Mouse (Mus musculus) ZHBTc4 (cell line): Measurements from ENCODE around the gene Car12.

Experiments
- DNase-seq: peaks from one replicate; pipeline ENCODE4 v3.0.0-alpha.2; 2011; ENCODE audit warnings: low read depth, low spot score

Car12 gene

GRCm38 (mm10) chr9:66708816-66709555 lies 4.5 kb upstream of the Car12 start:
- peak; percentile 16 for DNase-seq

- no peak for DNase-seq
Observed at GRCm38 (mm10) chr9:66710626-66711025, 2.9 kb upstream of the Car12 start.

- no peak for DNase-seq
Observed at GRCm38 (mm10) chr9:66714022-66714515, 583 bp downstream of the Car12 start.

DNA sequence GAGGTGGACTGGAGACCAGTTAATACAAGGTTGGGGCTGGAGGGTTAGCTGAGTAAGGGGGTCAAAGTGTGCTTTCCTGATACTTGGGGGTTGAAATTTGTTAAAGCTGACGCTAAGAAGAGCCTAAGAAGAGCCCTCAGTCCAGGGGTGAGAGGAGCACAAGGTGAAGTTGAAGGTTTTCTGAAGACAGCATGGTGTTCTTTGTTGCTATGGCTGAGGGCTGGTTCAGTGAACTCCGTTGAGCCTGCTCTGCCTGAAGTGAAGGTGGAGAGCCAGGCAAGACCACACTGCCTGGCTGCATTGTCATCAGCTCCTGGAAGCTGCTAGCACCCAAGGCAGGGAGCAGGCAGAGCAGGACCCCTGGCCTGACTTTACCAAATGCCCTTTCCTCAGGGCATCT lies 1.9 kb downstream of the Car12 start:
- DNase-seq = no peak

GRCm38 (mm10) chr9:66716533-66716932 lies 3.0 kb downstream of the Car12 start:
- DNase-seq = no peak

- no peak for DNase-seq
Observed at GRCm38 (mm10) chr9:66720686-66721450, 7.4 kb downstream of the Car12 start.

DNA sequence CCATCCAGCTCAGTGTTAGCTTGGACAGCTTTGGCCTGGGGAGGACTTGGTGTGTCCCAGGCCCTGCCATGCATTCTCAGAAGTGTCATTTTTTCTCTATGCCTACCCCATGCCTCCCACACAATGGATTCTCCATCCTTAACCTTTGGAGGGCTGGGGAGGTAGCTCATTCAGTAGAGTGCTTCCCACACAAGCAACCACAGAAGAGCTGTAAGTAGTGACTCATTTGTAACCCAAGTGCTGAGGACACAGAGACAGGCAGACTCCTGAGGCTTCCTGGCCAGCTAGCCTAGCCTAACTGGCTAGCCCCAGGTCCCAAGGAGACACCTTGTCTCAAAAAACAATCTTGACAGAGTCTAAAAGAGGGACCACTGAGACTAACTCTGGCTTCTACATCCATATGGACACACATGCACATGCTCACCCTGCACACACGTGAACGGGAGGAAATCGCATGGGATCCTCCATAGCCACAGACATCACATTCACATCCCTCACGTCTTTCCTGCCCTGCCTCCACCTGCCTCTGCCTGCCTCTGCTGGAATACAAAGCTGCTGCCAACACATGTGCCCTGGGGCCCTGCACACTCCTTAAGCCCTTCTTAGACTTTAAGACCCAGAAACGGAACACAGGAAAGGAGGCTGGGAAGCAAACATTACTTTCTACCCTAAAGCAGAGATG lies 8.8 kb downstream of the Car12 start:
- no peak for DNase-seq

DNA sequence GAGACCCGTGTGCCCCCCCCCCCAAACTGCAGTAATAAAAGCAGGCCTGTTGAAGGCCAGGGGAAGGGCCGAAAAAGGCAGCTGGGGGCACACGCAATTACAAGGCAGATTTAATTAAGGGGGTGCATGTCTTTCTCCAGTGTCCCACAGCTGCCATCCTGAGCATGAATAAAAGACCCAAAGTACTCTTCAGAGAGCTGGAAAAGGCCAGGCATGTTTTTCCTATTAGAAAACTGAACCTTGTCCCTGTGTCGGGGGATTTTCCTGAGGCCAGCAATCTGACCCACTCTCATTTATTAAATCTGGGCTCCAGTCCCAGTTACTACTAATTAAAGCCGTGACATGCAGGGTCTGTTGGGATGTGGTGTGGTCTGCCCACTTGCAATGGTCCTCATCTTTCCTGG lies 9.4 kb downstream of the Car12 start:
- DNase-seq = no peak

- no peak for DNase-seq
Observed at GRCm38 (mm10) chr9:66725591-66725990, 12.1 kb downstream of the Car12 start.

DNA sequence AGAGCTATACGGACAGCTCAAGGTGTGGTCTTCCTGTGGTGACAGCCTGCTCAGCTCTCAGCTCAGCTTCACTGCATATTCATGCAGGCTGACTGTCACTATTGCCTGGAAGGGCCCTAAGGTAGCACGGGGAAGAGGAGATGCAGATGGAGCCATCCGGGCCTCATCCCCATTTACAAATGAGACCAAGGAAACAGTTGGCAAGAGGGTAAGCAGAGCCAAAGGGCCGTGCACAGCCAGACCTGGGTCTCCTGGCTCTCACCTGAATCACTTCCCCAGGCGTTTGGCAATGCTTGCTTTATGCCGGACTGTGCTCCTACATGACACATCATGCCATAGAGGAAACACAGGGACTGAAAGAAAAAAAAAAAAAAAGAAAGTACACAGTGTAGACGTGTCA lies 13.8 kb downstream of the Car12 start:
- DNase-seq = no peak

DNA sequence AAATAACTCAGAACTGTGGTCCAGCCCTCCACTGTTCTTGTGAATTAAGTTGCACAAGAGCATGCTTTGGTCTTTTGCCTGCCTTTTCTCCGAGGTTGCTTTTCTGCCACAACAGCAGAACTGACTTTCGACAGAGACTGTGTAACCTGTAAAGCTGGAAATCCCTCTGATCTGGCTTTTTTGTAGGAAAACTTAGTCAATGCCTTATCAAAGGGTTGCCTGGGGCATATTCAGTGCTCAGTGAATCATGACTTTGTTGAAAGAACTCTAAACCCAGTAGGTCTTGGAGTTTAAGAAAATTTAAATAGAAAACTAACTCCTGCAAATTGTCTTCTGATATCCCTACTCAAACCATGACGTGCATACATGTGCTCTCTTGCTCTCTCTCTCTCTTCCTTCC lies 17.1 kb downstream of the Car12 start:
- no peak for DNase-seq

DNA sequence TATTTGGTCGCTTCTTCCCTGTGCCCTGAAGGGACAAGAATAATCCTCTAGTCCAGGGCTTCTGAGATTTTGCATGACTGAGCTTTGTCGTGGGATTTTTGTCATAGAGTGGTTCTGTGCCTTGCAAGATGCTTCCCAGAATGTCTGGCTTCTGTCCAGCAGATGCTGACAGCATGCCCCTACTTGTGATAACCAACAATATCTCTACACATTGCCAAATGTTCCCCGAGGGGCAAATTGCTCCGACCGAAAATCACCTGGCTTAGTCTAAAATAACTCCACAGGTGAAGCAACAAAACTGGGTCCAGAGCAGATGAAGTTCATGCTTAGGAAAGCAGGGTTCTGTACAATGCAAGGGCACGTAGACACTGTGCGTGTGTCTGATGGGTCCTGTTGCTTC lies 17.8 kb downstream of the Car12 start:
- no peak for DNase-seq

DNA sequence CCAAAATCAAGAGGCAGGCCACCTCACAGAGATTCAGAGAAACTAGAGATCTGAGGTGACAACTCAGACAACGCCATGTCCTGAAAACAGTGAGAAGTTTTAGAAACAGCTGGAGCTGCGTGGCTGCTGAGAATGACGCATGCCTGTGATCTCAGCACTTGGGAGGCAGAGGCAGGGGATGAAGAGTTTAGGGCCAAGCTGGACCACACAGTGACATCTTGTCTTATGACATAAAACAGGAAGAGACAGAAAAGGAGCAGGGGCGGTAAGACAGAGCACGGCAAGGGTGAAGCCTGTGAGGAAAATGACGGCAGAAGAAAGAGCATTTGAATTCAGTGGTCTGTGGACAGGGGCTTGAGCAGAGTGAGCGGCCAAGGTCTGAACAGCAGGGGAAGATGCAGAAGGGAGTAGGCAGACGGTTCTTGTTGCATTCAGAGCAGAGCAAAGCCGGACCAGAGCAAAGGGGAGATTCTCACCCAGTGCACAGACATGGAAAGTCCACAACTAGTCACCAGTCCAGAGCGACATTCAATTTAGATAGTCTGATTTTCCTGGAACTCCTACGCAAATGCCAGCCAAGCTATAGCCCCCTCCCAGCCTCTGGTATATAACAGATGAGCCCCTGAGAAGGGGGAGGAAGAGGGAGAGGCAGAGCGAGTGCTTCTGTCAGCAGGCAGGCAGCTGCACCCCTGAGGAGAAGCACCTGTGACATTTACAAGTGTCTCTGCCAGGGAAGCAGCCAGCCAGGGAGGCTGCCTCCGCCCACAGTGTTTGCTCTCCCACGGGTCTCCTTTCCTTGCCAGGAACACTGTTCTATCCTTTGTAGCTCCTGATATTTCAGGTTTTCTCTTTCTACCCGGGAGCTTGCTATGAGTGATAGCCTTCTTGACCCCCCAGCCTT lies 19.6 kb downstream of the Car12 start:
- no peak for DNase-seq

DNA sequence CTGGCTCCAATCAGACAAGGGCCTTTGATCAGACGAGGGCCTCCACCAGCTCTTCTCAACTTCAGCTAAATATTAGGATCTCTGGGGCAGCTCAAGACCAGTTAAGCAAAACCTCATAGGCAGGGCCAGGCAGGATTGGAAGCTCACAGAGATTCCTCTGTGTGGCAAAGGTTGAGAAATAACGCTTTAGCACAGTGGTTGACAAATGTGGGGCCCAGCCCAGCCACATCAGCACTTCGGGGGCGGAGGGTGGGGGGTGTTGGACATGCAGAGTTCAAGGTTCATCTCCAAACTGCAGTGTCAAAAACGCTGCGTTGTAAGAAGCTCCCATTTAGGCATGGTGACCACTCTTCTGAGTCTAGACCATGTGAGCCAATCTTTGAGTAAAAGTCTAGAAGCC lies 21.1 kb downstream of the Car12 start:
- DNase-seq = no peak

- DNase-seq = no peak
Observed at GRCm38 (mm10) chr9:66735122-66735521, 21.6 kb downstream of the Car12 start.

GRCm38 (mm10) chr9:66736016-66736415 lies 22.5 kb downstream of the Car12 start:
- no peak for DNase-seq

DNA sequence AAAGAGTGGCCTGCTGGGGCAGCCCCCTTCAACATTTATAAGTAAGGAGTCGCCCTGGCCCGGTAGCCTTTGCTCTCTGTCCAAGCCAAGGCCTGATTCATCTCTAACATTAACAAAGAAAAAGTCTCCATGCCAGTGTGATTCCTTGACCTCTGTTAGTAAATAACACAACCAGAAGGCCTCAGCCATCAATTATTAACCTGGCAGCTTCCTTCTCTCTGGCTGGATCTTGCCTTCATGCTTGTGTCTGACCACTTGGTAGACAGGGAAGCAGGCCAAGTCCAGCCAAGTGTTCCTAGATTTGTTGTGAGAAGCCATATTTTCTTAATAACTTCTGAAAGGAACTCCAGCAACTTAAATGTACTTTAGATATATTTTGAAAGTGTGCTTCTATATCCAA lies 23.1 kb downstream of the Car12 start:
- DNase-seq = no peak

DNA sequence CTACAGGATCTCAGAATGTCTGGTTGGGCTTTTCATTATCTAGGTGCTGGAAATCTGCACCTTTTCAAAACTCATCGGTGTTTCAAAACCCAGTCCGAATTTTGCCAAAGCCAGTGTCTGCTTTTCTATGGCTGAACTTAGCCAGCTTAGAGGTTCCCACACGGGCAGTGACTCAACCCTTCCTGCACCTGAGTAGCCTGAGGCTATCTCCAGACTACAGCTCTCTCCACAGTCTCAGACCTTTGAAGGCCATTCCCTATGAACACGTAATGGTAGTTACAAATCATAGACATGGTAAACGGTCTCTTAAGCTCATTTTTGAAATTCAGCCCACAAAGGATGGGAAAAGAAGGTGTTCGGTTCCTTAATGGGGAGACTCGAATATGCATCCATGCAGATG lies 26.0 kb downstream of the Car12 start:
- DNase-seq = peak; percentile 24

DNA sequence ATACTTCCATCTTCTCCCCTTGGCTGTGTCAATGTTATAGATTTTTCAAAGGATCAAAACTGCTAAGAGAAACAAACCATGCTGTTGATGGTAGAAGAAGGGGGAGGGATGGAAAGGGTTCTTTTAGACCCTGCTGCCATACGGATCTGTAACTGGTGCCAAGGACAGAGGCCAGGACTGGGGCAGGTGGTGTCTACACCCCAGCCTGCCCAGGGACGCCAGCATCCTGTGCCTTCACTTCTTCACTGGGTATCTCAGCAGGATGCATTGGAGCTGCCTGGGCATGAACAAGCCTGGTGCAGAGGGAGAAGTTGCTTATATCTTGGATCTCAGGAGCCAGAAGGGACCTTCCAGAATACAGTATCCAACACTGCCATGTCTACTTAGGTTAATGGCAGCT lies 31.0 kb downstream of the Car12 start:
- DNase-seq = no peak

- no peak for DNase-seq
Observed at GRCm38 (mm10) chr9:66748390-66748789, 34.9 kb downstream of the Car12 start.

DNA sequence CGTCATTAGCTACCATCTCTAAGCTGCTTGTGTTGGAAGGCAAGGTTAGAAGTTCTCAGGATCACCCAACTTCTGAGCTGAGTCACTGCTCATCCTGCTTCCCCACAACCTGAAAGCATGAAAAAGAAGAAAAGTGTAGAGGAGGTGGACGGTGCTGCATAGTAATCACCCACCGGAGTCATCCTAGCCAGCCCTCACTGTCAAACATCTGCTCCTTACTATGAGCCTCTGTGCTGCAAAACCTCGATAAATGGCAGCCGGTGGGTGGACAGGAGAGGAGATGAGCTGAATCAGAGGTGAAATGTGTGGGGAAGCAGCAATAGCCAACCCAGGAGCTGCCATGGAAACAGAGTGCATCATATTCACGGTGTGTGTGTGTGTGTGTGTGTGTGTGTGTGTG lies 39.4 kb downstream of the Car12 start:
- DNase-seq = no peak
